Mouse (Mus musculus) hindbrain, embryonic 11.5 days (tissue): ENCODE measurements around the gene Cfi. TPM values are rescaled to one million over a fixed set of nuclear protein-coding genes. Genes with fewer than 3 reads are reported as not detected.
A peak's percentile ranks its signal among the peaks of the same experiment; 100 is the strongest.

ENCODE experiments used
- ATAC-seq: fragments of 200-750 bp; cut with Nextera tagmentation; 2 replicates; pipeline ENCODE4 v1.8.0; 2017; ENCODE audit warnings: mild to moderate bottlenecking, moderate TSS enrichment, moderate library complexity; ENCODE audit not compliant: low FRiP score
- DNase-seq: peaks from one replicate; pipeline ENCODE4 v3.0.0-alpha.2; 2015; ENCODE audit warnings: low spot score
- H3K27ac ChIP-seq: fragments of 300-500 bp; sonication (generic); 2 replicates; pipeline ENCODE4 v1.5.1; 2014; ENCODE audit warnings: mild to moderate bottlenecking, low read depth, low read length
- H3K27me3 ChIP-seq: fragments of 300-500 bp; sonication (generic); 2 replicates; pipeline ENCODE4 v1.6.1; 2014; ENCODE audit warnings: mild to moderate bottlenecking, low read length, moderate library complexity, mixed read lengths; ENCODE audit not compliant: control insufficient read depth, insufficient read depth
- H3K36me3 ChIP-seq: fragments of 300-500 bp; sonication (generic); 2 replicates; pipeline ENCODE4 v1.6.1; 2014; ENCODE audit warnings: mild to moderate bottlenecking, low read length, moderate library complexity, mixed read lengths; ENCODE audit not compliant: control insufficient read depth, insufficient read depth
- H3K4me1 ChIP-seq: fragments of 300-500 bp; sonication (generic); replicated peaks from 2 replicates; pipeline ENCODE4 v1.6.1; 2014; ENCODE audit warnings: low read length, mixed read lengths; ENCODE audit not compliant: control insufficient read depth, insufficient read depth
- H3K4me2 ChIP-seq: fragments of 300-500 bp; sonication (generic); replicated peaks from 2 replicates; pipeline ENCODE4 v1.6.1; 2014; ENCODE audit warnings: mild to moderate bottlenecking, low read depth, low read length
- H3K4me3 ChIP-seq: fragments of 300-500 bp; sonication (generic); 2 replicates; pipeline ENCODE4 v1.5.1; 2014; ENCODE audit warnings: low read depth, low read length
- H3K9ac ChIP-seq: fragments of 300-500 bp; sonication (generic); 2 replicates; pipeline ENCODE4 v1.6.1; 2014; ENCODE audit warnings: low read depth, low read length
- H3K9me3 ChIP-seq: fragments of 300-500 bp; sonication (generic); 2 replicates; pipeline ENCODE4 v1.6.1; 2016; ENCODE audit warnings: low read length; ENCODE audit not compliant: control insufficient read depth
- WGBS: fragments of 180-500 bp; shearing (Covaris S2); extraction: QIAGEN DNeasy Blood & Tissue Kit; methylation state at CpG from one replicate; pipeline ENCODE4 v1.1.7; 2014; 5-methylcytosine and 5-hydroxymethylcytosine counted together
- polyA plus RNA-seq: library from polyadenylated mRNA; unstranded; fragments of >200 nt; fragmentation: Nextera tagmentation; extraction: Ambion mirVana; gene quantifications from 2 replicates; pipeline ENCODE4 v1.2.1, GENCODE M21; 2014

Gene Cfi
- polyA plus RNA-seq, 1 experiment from 2014 or later = 0.63 TPM

- ATAC-seq = no peak
- H3K4me3 ChIP-seq = no peak overlapping the region
- 58% methylated on average over 7 of the region's 7 CpGs for WGBS
These were observed 2.3 kb downstream of the Cfi start for GRCm38 (mm10) chr3:129838017-129838416.

DNA sequence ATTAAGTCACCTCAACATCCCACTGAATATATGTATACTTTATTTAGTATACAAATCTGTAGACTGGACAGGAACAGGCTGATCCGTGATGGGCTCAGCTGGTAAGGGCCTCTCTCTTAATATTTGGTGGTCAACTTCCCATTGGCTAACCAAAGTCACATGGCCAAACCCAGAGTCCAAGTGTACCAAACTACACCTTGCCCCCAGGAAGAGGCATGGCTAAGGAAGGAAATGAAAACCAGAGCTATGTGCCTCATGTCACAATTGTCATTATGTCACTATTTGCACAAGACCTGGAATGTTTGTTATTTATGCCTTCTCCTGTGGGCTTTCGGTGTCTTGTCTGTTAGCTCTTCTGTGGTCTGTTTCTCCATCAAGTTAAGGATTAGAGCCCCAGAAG lies 10.2 kb downstream of the Cfi start:
- no peak overlapping the region for H3K9ac ChIP-seq
- no peak for ATAC-seq
- WGBS = 88% methylated on average over 2 of the region's 2 CpGs

More at GRCm38 (mm10) chr3:129838017-129838416, 2.3 kb downstream of the Cfi start:
- DNase-seq = no peak
- Histone ChIP-seq H3K9ac (no peak overlapping the region), H3K27me3 (no peaks in the 10 kb centered on the region), H3K36me3 (no peaks in the 10 kb centered on the region), H3K9me3 (no peaks in the 10 kb centered on the region), H3K4me1 (no peaks in the 10 kb centered on the region), H3K27ac (no peak overlapping the region), H3K4me2 (no peak overlapping the region)

GRCm38 (mm10) chr3:129846846-129847245 lies 11.2 kb downstream of the Cfi start:
- no peaks in the 10 kb centered on the region for H3K27me3 ChIP-seq
- 89% methylated on average over 7 of the region's 7 CpGs for WGBS

More for the DNA sequence above, 10.2 kb downstream of the Cfi start:
- Histone ChIP-seq H3K27me3 (no peaks in the 10 kb centered on the region), H3K4me2 (no peak overlapping the region), H3K9me3 (no peaks in the 10 kb centered on the region), H3K27ac (no peak overlapping the region), H3K4me3 (no peak overlapping the region), H3K4me1 (no peaks in the 10 kb centered on the region), H3K36me3 (no peaks in the 10 kb centered on the region)
- DNase-seq = no peak

DNA sequence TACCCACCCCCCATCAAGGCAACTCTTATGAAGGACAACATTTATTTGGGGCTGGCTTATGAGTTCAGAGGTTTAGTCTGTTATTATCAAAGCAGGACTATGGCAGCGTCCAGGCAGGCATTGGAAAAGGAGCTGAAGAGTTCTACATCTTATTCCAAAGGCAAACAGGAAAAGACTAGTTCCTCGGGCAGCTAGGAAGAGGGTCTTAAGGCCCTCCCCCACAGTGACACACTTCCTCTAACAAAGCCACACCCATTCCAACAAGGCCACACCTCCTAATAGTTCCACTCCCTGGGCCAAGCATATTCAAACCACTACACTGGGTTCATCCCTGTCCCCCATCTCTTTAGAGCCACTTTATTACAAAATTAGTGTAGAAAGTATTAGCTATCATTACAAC lies 26.9 kb downstream of the Cfi start:
- Histone ChIP-seq H3K27me3 (no peaks in the 10 kb centered on the region), H3K27ac (no peak overlapping the region), H3K4me2 (no peak overlapping the region), H3K9ac (no peak overlapping the region), H3K4me1 (no peaks in the 10 kb centered on the region), H3K4me3 (no peak overlapping the region), H3K36me3 (no peaks in the 10 kb centered on the region), H3K9me3 (no peaks in the 10 kb centered on the region)
- DNase-seq = no peak
- WGBS = 65% methylated on average over 2 of the region's 2 CpGs
- no peak for ATAC-seq

More at GRCm38 (mm10) chr3:129846846-129847245, 11.2 kb downstream of the Cfi start:
- Histone ChIP-seq H3K36me3 (no peaks in the 10 kb centered on the region), H3K4me1 (no peaks in the 10 kb centered on the region), H3K4me2 (no peak overlapping the region), H3K4me3 (no peak overlapping the region), H3K9ac (no peak overlapping the region), H3K9me3 (no peaks in the 10 kb centered on the region), H3K27ac (no peak overlapping the region)
- no peak for ATAC-seq
- DNase-seq = no peak

DNA sequence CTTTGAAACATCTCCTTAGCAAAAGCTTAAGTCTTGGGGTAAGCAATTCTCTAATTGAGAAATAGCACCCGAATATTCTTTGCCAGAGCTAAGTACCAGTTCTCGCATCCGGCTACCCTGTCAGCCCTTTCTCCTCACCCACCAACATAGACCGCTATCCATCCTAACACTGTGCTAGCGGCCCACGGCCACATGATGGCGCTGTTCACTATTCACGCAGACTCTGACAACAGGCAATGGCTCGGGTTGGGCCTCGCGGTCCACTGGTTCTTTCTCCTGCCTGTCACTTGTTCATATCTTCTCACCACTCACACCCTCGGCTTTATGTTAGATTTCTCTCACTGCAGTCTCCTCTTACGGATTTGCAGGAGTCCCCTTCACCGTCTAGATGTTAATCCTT lies 28.0 kb downstream of the Cfi start:
- Histone ChIP-seq H3K4me3 (no peak overlapping the region), H3K27ac (no peak overlapping the region), H3K36me3 (no peaks in the 10 kb centered on the region), H3K4me2 (no peak overlapping the region), H3K9me3 (no peaks in the 10 kb centered on the region), H3K4me1 (no peaks in the 10 kb centered on the region), H3K9ac (no peak overlapping the region), H3K27me3 (no peaks in the 10 kb centered on the region)
- ATAC-seq (no peak), DNase-seq (peak; percentile 52)
- WGBS = 59% methylated on average over 14 of the region's 14 CpGs

DNA sequence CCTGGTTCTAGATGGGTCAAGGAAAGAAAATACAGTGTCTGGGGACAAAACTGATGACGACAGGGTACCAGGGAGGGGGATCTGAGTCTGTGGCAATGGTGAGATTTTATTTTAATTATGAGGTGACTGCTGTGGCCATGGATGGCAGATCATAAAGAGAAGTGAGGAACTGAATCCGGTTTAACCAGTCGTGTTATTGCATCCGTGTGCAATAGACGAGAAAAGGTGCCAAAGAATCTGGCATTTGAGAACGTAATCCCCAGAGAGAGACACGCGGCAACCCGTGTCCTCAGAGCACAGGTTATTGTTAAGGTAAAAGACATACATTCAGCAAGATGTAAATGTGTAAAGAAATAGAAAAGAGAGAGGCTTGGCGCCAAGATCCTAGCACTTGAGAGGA lies 41.6 kb downstream of the Cfi start:
- WGBS = 91% methylated on average over 10 of the region's 10 CpGs
- H3K4me3 ChIP-seq = no peak overlapping the region
- H3K27me3 ChIP-seq = no peaks in the 10 kb centered on the region
- no peak overlapping the region for H3K9ac ChIP-seq
- no peaks in the 10 kb centered on the region for H3K36me3 ChIP-seq
- no peak overlapping the region for H3K4me2 ChIP-seq
- no peak for DNase-seq
- no peaks in the 10 kb centered on the region for H3K9me3 ChIP-seq
- no peak for ATAC-seq
- no peak overlapping the region for H3K27ac ChIP-seq
- no peaks in the 10 kb centered on the region; the same call in 1 of the 2 replicates for H3K4me1 ChIP-seq

GRCm38 (mm10) chr3:129878405-129879021 lies 42.8 kb downstream of the Cfi start, which contains the start of gene Pla2g12a:
Pla2g12a (plus strand) TSS chr3:129878606.
- Histone ChIP-seq H3K4me1 (no peaks in the 10 kb centered on the region; the same call in 1 of the 2 replicates), H3K4me2 (peak within 1 kb of the TSS; percentile 76), H3K9me3 (no peaks in the 10 kb centered on the region), H3K9ac (peak within 1 kb of the TSS; percentile 55), H3K36me3 (no peaks in the 10 kb centered on the region), H3K27ac (peak within 1 kb of the TSS; percentile 78), H3K4me3 (peak within 1 kb of the TSS; percentile 53), H3K27me3 (no peaks in the 10 kb centered on the region)
- ATAC-seq = peak; percentile 96
- WGBS = under 1% methylated on average over 63 of the region's 66 CpGs
- DNase-seq = peak; percentile 96

GRCm38 (mm10) chr3:129879131-129879757 lies 43.6 kb downstream of the Cfi start:
- H3K4me2 ChIP-seq = peak overlapping the region; percentile 76
- no peaks in the 10 kb centered on the region for H3K9me3 ChIP-seq
- no peaks in the 10 kb centered on the region for H3K36me3 ChIP-seq
- H3K27ac ChIP-seq = no peak overlapping the region
- peak overlapping the region; percentile 53 for H3K4me3 ChIP-seq
- no peaks in the 10 kb centered on the region; the same call in 1 of the 2 replicates for H3K4me1 ChIP-seq
- no peaks in the 10 kb centered on the region for H3K27me3 ChIP-seq
- DNase-seq = peak; percentile 52
- peak overlapping the region; percentile 55 for H3K9ac ChIP-seq
- ATAC-seq = peak; percentile 60; the same call in 1 of the 2 replicates
- 1% methylated on average over 25 of the region's 25 CpGs for WGBS

GRCm38 (mm10) chr3:129879913-129880312 lies 44.2 kb downstream of the Cfi start:
- Histone ChIP-seq H3K9me3 (no peaks in the 10 kb centered on the region), H3K27me3 (no peaks in the 10 kb centered on the region), H3K27ac (no peak overlapping the region), H3K4me1 (no peaks in the 10 kb centered on the region; the same call in 1 of the 2 replicates), H3K4me2 (no peak overlapping the region), H3K4me3 (no peak overlapping the region), H3K36me3 (no peaks in the 10 kb centered on the region), H3K9ac (no peak overlapping the region)
- ATAC-seq = no peak
- DNase-seq = no peak
- 74% methylated on average over 2 of the region's 2 CpGs for WGBS
